Mouse (Mus musculus) brain, embryonic 14.5 days (tissue): ENCODE measurements around the gene Adam10.

Source experiments
- CTCF ChIP-seq: fragments of 200-500 bp; IDR thresholded peaks from 2 replicates; pipeline ENCODE4 v1.5.1; 2012; ENCODE audit warnings: inconsistent platforms, mild to moderate bottlenecking, moderate library complexity, borderline replicate concordance; ENCODE audit not compliant: insufficient read depth, insufficient read length; ENCODE audit errors: extremely low read depth
- POLR2A ChIP-seq: fragments of 200-500 bp; IDR thresholded peaks from 2 replicates; pipeline ENCODE4 v1.6.1; 2012; ENCODE audit warnings: mild to moderate bottlenecking, inconsistent platforms, borderline replicate concordance; ENCODE audit not compliant: poor library complexity, insufficient read depth, insufficient read length, severe bottlenecking; ENCODE audit errors: extremely low read depth

DNA sequence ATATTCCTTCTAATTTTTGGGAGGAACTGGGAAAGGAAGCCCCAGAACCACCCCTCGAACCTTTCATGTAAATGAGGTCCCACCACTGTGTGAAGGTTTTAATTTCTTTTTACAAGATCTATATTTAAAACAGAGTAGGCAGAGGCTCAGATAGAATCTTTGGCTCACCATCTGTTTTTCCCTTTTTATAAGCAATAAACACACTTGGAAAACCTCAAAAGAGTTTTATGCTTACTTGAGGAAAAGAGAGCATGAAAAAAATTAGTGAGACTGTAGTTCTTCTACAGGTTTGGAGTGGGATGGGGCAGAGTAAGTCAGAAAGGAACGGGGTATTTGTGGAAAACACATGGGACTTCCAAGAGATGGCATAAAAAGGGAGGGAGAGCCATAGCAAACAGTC, 26.6 kb upstream of the Adam10 start:
- TF ChIP-seq CTCF (no peak), POLR2A (no peak)
